Mouse (Mus musculus): ENCODE measurements at regions not wholly inside any gene's neighbourhood (a gene's known extent, or its start where the extent isn't known, plus 50 kb on each side); places are given as distances from the start of the nearest gene placed in this dataset.
A peak's percentile ranks its signal among the peaks of the same experiment; 100 is the strongest.

DNA sequence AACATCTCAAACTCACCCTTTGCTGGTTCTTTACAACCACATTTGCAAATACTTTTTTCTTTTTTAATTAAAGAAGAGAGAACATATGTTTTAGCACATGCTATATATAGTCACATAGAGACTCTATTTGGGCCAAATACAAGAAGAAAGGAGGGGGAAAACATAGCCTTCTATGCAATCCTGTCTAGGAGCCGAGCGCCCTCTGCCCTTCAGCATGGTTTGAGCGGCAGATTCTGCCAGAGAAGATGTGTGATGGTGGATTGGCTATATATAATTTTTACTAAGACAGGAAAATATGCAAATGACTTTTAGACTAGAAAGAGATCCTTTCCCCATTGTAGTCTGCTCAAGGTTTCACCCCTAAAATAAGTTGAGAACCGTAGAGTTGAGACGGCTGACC is 60.0 kb upstream of the Myom1 start:
- DNase-seq (ENCODE audit: low read depth, low spot score), result no peak

DNA sequence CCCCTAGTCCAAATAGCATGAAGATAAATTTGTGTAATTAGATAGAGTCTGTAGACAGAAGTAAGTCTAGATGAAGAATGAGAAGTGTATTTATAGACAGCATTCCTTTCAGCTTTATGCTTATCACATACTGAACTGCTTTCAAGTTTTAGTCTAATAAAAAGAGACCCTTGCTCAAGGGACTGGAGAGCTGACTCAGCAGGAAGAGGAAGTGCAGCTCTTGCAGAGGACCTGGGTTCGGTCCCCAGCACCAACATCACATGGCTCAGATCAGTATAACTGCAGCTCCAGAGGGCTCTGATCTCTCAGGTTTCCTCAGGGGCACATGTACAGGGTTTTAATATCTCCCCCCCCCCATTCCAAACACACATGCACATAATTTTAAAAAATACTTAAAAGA is 68.2 kb upstream of the Myom1 start:
- no peak for DNase-seq (ENCODE audit: low read depth, low spot score)

DNA sequence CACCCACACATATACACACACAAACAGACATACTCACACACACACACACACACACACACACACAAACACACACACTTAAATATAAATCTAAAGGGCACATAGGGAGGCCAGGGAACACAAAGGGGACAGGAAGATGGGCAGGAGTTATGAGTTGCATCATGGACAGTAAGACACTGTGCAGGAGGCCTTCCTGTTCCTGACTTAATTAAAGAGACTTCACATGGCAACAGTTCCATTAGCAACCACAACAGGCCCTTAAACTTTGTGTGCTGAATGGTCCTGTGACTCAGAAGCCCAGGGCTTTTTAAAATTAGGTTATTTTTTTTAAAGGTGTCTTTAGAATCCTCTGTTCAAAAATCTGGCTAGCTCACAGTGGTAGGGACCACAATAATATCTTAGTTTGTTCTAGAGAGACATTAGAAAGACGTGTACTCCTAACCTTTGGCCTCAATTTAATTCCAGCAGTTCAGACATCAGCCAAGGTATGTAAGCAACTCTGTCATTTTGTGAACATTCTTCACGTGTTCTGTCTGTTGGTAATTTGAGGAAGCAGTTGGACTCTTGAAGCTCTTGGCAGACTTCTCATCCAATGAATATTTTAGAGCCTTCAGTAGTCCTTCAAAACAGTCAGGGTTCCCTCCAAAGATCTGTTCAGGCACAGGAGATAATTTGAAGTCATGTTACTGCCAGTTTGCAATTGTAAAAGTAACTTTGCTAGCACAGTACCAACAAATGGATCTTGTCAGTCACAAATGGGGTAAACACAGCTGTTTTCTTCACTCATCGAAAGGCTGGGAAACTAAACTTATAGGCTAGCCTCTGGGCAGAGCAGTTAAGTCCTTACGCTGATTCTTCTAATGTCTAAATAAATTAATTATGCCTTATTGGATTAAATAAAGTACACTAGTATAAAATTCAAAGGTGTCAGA is 69.0 kb upstream of the Myom1 start:
- no peak for DNase-seq (ENCODE audit: low read depth, low spot score)

DNA sequence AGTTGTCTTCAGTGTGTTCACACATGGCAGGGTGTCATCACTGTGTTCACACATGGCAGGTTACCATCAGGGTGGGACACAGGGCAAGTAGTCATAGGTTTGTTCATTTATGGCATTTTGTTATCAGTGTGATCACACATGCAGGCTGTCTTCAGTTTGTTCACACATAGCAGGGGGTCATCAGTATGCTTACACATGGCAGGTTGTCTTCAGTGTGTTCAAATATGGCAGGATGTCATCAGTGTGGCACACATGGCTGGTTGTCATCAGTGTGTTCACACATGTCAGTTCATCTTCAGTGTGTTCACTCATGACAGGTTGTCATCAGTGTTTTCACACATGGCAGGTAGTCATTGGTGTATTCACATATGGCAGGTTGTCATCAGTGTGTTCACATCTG is 69.9 kb upstream of the Myom1 start:
- DNase-seq (ENCODE audit: low read depth, low spot score), result no peak

DNA sequence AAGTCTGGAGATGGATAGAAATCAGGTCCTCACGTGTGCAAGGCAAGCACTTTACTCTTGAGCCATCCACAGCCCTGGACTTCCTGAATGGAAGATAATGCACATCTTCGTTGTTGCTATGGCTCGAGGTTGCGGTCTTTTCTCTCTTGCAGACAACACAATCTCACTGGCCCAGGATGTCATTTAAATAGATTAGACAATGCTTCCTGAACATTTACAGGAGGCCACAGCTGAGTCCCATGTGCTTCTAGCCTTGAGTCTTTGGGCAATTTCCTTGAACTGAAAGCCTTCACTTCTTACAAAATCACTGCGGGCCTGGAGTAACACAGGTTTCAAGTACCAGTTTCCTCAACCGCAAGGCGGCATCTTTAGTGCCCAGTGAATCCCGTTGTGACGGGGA is 71.8 kb upstream of the Myom1 start:
- no peak for DNase-seq (ENCODE audit: low read depth, low spot score)

DNA sequence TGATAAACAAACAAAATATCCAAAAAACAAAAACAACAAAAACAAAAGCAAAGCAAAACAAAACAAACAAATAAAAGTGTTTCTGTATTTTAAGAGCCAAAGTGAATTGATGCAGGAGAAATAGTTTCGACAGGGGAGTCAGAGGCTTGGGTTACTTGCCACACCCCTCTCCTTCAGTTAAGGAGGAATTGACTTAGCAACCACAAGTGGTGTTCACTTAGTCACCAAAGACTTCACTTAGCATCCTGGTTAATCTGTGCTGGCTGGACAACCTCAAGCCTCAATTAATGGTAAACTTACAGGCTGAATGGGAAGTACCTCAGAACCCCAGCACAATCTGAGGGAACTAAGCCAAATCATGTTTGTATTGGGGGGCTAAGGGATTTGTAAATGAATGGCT is 72.9 kb upstream of the Myom1 start:
- no peak for DNase-seq (ENCODE audit: low read depth, low spot score)

DNA sequence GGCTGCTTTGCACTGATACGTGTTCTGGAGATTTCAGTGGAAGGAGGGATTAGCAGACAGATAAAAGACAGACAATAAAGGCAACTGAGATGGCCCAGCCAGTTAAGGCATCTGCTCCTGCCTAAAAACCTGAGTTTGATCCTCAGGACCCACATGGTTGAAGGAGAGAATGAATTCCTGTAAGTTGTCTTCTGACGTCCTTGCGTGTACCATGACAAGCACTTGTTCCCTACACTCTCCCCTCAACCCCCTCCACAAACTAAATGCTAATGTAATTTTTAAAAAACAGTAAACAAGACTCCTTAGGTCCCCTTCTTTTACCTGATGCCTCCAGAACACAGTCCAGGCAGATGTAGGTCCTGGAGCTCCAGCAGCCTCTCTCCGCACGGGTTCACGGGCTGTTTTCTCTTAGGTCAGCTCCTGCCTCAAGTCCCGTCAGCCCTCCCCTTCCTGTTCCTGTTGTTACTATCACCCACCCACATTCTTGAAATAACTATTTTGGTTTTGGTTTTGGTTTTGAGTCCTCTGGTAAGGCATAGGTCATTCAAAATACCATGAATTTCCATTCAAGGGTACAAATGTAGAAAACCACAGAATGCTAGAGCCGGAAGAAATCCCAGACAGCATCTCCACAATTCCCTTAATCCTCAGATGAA is 71.3 kb upstream of the Tgif1 start:
- peak; percentile 25 for DNase-seq (ENCODE audit: low read depth, low spot score)

DNA sequence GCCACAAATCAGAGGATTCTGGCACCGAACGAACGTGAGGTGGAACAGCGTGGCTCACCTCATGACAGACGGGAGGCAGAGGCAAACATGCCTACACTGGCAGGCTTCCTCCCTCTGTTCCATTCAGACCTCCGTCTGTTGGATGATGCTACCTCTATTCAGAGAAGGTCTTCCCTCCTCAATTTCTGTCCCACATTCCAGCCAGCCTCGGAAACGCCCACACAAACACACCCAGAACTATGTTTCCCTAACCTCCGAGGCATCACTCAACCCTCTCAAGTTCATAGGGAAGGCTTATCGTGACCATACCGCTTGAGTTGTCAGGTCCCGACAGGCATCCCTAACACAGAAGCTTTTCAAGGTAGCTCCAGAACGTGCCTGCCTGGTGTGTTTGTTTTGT is 68.3 kb upstream of the Tgif1 start:
- DNase-seq (ENCODE audit: low read depth, low spot score), result no peak

DNA sequence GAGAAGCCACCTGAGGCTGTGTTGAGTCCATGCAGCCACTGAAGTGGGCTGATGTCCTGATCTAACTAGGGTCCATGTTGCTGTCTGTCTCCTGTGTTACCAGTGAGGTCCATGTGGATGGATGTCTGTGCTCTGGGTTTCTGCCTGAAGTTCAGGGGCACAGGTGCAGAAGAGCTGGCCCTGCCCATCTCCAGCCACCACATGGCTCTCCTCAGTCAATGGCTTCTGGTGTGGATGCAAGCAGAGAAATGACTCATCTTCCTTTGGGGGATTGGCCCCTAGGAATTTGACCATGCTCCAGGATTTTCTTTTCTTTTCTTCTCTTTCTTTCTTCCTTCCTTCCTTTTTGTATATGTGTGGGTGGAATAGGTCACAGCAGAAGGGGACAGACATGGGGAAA is 66.8 kb upstream of the Tgif1 start:
- no peak for DNase-seq (ENCODE audit: low read depth, low spot score)

DNA sequence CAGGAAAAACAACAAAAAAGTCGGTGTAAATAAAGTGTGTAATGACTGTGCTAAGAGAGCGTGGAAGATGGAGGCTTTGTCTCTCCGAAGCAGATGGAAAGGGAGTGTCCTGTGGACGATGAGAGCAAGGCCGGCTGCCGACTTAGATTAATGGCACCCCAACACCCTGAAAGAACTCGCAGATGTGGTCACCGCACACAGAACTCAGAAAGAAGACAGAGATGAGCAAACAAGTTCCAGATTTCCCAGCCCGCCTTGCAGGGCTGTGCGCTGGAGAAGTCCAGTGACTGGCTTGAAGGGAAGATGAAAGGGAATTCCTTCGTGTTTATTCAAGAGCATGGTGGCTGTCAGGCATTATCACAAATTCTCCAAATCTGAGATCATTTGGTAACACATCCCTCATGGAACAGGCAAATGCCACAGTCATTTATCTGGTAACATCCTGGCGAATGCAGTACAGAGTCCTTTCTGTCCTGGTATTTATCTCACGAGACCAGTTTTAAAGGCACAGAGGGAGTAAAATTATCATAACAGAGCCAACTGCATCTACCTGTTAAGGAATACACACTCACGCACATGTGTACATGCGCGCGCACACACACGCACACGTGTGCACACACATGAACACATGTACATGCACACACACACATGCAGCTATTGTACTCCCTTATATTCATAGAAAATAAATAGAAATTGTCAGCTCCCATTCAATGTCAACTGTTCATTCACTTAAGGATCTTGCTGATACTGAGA is 64.0 kb upstream of the Tgif1 start:
- DNase-seq (ENCODE audit: low read depth, low spot score), result no peak

DNA sequence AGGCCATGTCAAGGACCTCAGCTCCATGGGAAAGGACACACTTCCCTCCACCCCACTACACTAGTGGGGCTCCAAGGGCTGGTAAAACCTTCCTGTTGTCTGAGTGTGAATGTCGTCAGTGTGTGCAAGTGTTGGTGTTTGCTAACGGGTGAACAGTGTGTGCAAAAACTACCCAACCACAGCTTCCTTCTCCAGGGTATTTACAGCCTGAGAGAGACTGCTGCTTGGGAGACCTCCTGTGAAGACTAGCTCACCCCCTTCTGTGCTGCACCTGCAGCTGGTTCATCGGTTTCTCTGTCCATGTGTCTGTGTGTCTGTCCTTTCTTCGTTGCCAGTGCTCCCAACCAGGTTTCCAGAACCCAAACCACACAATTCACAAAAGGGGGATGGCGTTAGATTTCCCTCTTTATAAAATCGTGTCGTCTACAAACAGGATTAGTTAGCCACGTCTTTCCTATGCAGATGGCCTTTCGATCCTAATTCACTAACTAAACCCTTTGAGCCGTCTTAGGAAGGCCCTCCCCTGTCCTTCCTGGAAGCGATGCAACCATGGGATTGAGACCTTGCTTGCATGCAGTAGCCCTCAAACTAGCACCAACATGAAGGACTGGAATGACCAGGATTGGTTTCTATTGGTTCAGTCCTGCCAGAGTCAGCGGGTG is 62.9 kb upstream of the Tgif1 start:
- DNase-seq (ENCODE audit: low read depth, low spot score), result no peak

DNA sequence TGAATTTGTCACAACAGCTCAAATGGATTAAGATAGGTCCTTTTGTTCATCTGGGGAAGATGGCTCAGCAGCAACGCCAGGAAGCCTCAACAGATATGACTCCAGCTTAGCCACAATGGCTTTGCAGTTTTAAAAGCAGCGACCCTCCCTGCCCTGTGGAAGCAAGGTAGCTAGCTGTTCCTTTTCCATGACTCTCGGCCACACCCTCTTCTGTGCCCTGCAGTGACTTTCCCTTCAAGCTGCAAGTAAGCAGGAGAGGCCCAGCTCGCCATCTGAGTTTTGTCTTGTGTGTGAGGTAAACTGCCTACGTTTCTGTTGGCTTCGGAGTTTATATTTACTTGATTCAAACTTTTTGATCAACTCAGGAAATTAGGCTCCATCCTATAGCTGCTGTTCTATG is 62.1 kb upstream of the Tgif1 start:
- DNase-seq (ENCODE audit: low read depth, low spot score), result no peak

DNA sequence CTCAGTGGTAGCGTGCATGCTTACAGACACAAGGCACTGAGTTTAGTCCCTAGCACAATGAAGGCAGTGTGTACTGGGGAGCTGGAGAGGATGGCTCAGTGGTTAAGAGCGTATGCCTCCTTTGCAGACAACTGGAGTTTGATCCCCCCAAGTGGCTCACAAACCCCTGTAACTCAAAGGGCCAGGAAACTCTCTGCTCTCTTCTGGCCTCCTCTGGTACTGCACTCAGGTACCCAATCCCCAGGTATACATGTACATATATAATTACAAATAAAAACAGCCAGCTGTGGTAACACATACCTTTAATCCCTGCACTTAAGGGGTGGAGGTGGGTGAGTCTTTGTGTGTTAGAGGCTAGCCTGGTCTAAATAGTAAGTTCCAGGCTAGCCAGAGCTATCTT is 56.9 kb upstream of the Tgif1 start:
- no peak for DNase-seq (ENCODE audit: low read depth, low spot score)

DNA sequence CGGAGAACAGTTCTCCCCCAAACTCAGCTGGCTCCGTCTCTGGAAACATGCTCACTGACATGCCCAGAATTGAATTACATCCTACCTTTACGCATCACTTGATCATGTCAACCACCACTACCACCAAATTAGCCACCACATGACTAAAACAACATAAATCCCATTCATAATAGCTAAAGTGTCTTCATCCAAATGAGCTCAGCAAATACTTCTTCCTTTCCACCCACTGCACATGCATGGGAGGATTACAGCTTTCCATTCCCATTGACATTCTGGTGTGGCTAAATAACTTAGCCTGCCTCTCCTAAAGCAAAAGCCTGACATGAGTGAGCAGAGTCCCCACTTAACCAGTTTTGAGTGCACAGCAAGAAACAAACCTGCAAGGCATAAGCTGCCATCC is 56.2 kb upstream of the Tgif1 start:
- DNase-seq (ENCODE audit: low read depth, low spot score), result no peak

DNA sequence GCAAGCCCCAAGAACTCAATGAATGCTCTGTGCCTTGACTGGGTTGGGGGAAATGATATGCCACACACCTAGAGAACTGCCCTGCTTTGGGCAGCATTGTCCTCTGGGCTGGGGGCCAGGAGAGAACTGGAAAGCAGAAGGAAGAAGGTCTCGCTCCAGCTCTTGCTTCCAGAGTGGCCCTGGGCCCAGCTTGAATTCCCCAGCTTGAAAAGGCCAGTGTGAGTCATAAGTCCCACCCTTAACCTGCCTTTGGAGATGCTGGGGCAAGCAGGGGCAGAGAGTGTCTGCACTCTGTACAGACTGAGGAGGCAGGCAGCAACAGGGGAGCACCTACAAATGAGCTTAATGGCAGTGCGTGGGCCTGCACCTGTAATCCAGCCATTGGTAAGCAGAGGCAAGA is 55.0 kb upstream of the Tgif1 start:
- DNase-seq (ENCODE audit: low read depth, low spot score), result no peak

All from skeletal muscle tissue, adult 2 months (tissue).